Mouse (Mus musculus): ENCODE measurements at regions not wholly inside any gene's neighbourhood (a gene's known extent, or its start where the extent isn't known, plus 50 kb on each side); places are given as distances from the start of the nearest gene placed in this dataset.

DNA sequence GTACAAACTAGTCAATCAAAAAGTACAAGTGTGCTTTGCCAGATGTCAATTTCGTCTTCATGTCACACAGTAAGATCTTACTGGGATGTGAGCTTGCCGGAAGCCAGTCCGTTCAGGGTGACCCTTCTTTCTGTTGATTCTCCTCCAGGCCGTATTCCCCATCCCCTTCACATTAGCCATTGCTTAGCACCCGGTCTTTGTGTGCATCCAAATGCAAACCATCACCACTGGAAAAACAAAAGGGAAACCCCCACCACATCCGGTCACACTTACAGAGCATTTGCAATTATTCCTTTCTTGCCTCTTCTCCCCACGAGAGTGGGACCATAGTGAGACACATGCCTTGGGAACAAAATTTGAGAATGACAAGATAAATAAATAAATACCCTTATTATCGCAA lies 616.2 kb upstream of the Gm10131 start:
- no peak overlapping the region for H3K27ac ChIP-seq (replicated peaks; ENCODE audit: low read depth, low read length)
- H3K27me3 ChIP-seq (ENCODE audit: control insufficient read depth, insufficient read depth, low read length), result no peaks in the 10 kb centered on the region
- 81% methylated on average over 8 of the region's 8 CpGs for WGBS
- no peaks in the 10 kb centered on the region for H3K36me3 ChIP-seq (ENCODE audit: control insufficient read depth, insufficient read depth, low read length)
- H3K9me3 ChIP-seq (ENCODE audit: control insufficient read depth, low read length), result no peaks in the 10 kb centered on the region
- DNase-seq (ENCODE audit: low spot score), result no peak
- no peak overlapping the region for H3K4me2 ChIP-seq (ENCODE audit: low read depth, severe bottlenecking)
- no peak for ATAC-seq (ENCODE audit: insufficient number of reproducible peaks, low FRiP score, low TSS enrichment, low read depth)
- H3K4me3 ChIP-seq (ENCODE audit: low read depth, low read length), result no peak overlapping the region
- no peaks in the 10 kb centered on the region for H3K4me1 ChIP-seq (ENCODE audit: control insufficient read depth, insufficient read depth, low read length)
- H3K9ac ChIP-seq (ENCODE audit: low read length), result no peak overlapping the region

GRCm38 (mm10) chr8:34726145-34726767 lies 614.7 kb upstream of the Gm10131 start:
- Histone ChIP-seq H3K9me3 (ENCODE audit: control insufficient read depth, low read length) (no peaks in the 10 kb centered on the region), H3K4me1 (ENCODE audit: control insufficient read depth, insufficient read depth, low read length) (no peaks in the 10 kb centered on the region), H3K36me3 (ENCODE audit: control insufficient read depth, insufficient read depth, low read length) (no peaks in the 10 kb centered on the region), H3K4me3 (ENCODE audit: low read depth, low read length) (no peak overlapping the region), H3K9ac (ENCODE audit: low read length) (no peak overlapping the region), H3K4me2 (ENCODE audit: low read depth, severe bottlenecking) (no peak overlapping the region), H3K27ac (replicated peaks; ENCODE audit: low read depth, low read length) (no peak overlapping the region), H3K27me3 (ENCODE audit: control insufficient read depth, insufficient read depth, low read length) (no peaks in the 10 kb centered on the region)
- 62% methylated on average over 10 of the region's 10 CpGs for WGBS
- no peak for DNase-seq (ENCODE audit: low spot score)
- ATAC-seq (ENCODE audit: insufficient number of reproducible peaks, low FRiP score, low TSS enrichment, low read depth), result no peak

- Histone ChIP-seq H3K27me3 (ENCODE audit: control insufficient read depth, insufficient read depth, low read length) (no peaks in the 10 kb centered on the region), H3K4me1 (ENCODE audit: control insufficient read depth, insufficient read depth, low read length) (no peaks in the 10 kb centered on the region), H3K27ac (replicated peaks; ENCODE audit: low read depth, low read length) (no peak overlapping the region), H3K9me3 (ENCODE audit: control insufficient read depth, low read length) (no peaks in the 10 kb centered on the region), H3K4me3 (ENCODE audit: low read depth, low read length) (no peak overlapping the region), H3K36me3 (ENCODE audit: control insufficient read depth, insufficient read depth, low read length) (no peaks in the 10 kb centered on the region), H3K4me2 (ENCODE audit: low read depth, severe bottlenecking) (no peak overlapping the region), H3K9ac (ENCODE audit: low read length) (no peak overlapping the region)
- ATAC-seq (ENCODE audit: insufficient number of reproducible peaks, low FRiP score, low TSS enrichment, low read depth), result no peak
- DNase-seq (ENCODE audit: low spot score), result no peak
- 63% methylated on average over 4 of the region's 4 CpGs for WGBS
Measured at GRCm38 (mm10) chr8:34725546-34725945, 614.0 kb upstream of the Gm10131 start.

GRCm38 (mm10) chr8:34709911-34710733 lies 598.6 kb upstream of the Gm10131 start:
- H3K36me3 ChIP-seq (ENCODE audit: control insufficient read depth, insufficient read depth, low read length), result no peaks in the 10 kb centered on the region
- ATAC-seq (ENCODE audit: insufficient number of reproducible peaks, low FRiP score, low TSS enrichment, low read depth) (no peak), DNase-seq (ENCODE audit: low spot score) (no peak)
- no peaks in the 10 kb centered on the region for H3K27me3 ChIP-seq (ENCODE audit: control insufficient read depth, insufficient read depth, low read length)
- H3K4me3 ChIP-seq (ENCODE audit: low read depth, low read length), result no peak overlapping the region
- 73% methylated on average over 23 of the region's 23 CpGs for WGBS
- H3K4me1 ChIP-seq (ENCODE audit: control insufficient read depth, insufficient read depth, low read length), result no peaks in the 10 kb centered on the region
- H3K9ac ChIP-seq (ENCODE audit: low read length), result no peak overlapping the region
- no peak overlapping the region for H3K4me2 ChIP-seq (ENCODE audit: low read depth, severe bottlenecking)
- no peak overlapping the region for H3K27ac ChIP-seq (replicated peaks; ENCODE audit: low read depth, low read length)
- no peaks in the 10 kb centered on the region for H3K9me3 ChIP-seq (ENCODE audit: control insufficient read depth, low read length)

- Histone ChIP-seq H3K36me3 (ENCODE audit: control insufficient read depth, insufficient read depth, low read length) (no peaks in the 10 kb centered on the region), H3K4me1 (ENCODE audit: control insufficient read depth, insufficient read depth, low read length) (no peaks in the 10 kb centered on the region), H3K4me2 (ENCODE audit: low read depth, severe bottlenecking) (no peak overlapping the region), H3K9ac (ENCODE audit: low read length) (no peak overlapping the region), H3K27ac (replicated peaks; ENCODE audit: low read depth, low read length) (no peak overlapping the region), H3K9me3 (ENCODE audit: control insufficient read depth, low read length) (no peaks in the 10 kb centered on the region), H3K27me3 (ENCODE audit: control insufficient read depth, insufficient read depth, low read length) (no peaks in the 10 kb centered on the region), H3K4me3 (ENCODE audit: low read depth, low read length) (no peak overlapping the region)
- ATAC-seq (ENCODE audit: insufficient number of reproducible peaks, low FRiP score, low TSS enrichment, low read depth), result no peak
- WGBS, result 66% methylated on average over 11 of the region's 11 CpGs
- DNase-seq (ENCODE audit: low spot score), result no peak
Measured at GRCm38 (mm10) chr8:34709316-34709715, 597.8 kb upstream of the Gm10131 start.

DNA sequence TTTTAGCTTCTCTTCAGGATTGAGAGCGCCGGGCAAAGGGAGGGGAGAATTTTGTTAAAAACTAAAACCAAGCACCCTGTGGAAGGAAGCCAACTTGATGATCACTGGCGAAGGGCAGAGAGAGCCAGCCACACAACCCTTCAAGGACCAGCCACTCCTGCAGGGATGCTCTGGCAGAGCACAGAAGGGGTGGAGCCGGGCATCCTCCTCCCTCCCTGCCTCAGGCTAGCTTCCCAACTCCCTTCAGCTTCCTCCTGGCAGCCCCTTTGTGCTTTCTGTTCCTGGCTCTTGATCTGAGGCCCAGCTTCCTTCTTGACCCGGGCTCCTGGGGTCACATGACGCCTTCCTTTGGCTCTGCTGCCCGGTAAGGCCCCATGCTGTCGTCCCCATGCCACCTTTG lies 591.8 kb upstream of the Gm10131 start:
- no peaks in the 10 kb centered on the region for H3K27me3 ChIP-seq (ENCODE audit: control insufficient read depth, insufficient read depth, low read length)
- no peak overlapping the region for H3K4me3 ChIP-seq (ENCODE audit: low read depth, low read length)
- no peaks in the 10 kb centered on the region for H3K36me3 ChIP-seq (ENCODE audit: control insufficient read depth, insufficient read depth, low read length)
- H3K9me3 ChIP-seq (ENCODE audit: control insufficient read depth, low read length), result no peaks in the 10 kb centered on the region
- H3K9ac ChIP-seq (ENCODE audit: low read length), result peak overlapping the region; percentile 37; the same call in 1 of the 2 replicates
- no peak overlapping the region for H3K27ac ChIP-seq (replicated peaks; ENCODE audit: low read depth, low read length)
- H3K4me1 ChIP-seq (ENCODE audit: control insufficient read depth, insufficient read depth, low read length), result no peaks in the 10 kb centered on the region
- ATAC-seq (ENCODE audit: insufficient number of reproducible peaks, low FRiP score, low TSS enrichment, low read depth), result no peak
- 22% methylated on average over 8 of the region's 8 CpGs for WGBS
- no peak overlapping the region for H3K4me2 ChIP-seq (ENCODE audit: low read depth, severe bottlenecking)
- DNase-seq (ENCODE audit: low spot score), result no peak

GRCm38 (mm10) chr8:34702806-34703205 lies 591.3 kb upstream of the Gm10131 start:
- Histone ChIP-seq H3K36me3 (ENCODE audit: control insufficient read depth, insufficient read depth, low read length) (no peaks in the 10 kb centered on the region), H3K4me2 (ENCODE audit: low read depth, severe bottlenecking) (no peak overlapping the region), H3K4me1 (ENCODE audit: control insufficient read depth, insufficient read depth, low read length) (no peaks in the 10 kb centered on the region), H3K4me3 (ENCODE audit: low read depth, low read length) (no peak overlapping the region), H3K9ac (ENCODE audit: low read length) (no peak overlapping the region), H3K9me3 (ENCODE audit: control insufficient read depth, low read length) (no peaks in the 10 kb centered on the region), H3K27me3 (ENCODE audit: control insufficient read depth, insufficient read depth, low read length) (no peaks in the 10 kb centered on the region), H3K27ac (replicated peaks; ENCODE audit: low read depth, low read length) (no peak overlapping the region)
- no peak for ATAC-seq (ENCODE audit: insufficient number of reproducible peaks, low FRiP score, low TSS enrichment, low read depth)
- WGBS, result 95% methylated on average over 2 of the region's 2 CpGs
- DNase-seq (ENCODE audit: low spot score), result no peak

DNA sequence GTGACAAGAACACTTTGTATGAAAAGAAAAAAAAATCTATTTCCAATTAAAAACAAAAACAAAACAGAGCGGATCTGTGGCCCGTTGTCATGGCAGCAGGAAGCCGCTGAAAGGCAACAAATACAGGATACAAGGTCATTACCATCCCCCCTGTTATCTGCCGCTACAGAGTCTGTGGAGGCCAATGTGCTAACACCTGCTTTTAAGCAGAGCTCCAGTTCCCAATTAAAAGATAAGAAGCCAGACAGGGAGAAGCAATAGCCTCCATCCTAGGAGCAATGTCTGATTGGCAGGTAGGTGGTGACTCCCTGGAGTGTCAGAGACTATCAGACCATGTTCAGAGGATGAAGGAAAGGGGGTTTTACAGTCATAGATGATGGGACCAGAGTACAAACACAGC lies 587.5 kb upstream of the Gm10131 start:
- no peaks in the 10 kb centered on the region for H3K4me1 ChIP-seq (ENCODE audit: control insufficient read depth, insufficient read depth, low read length)
- no peak for DNase-seq (ENCODE audit: low spot score)
- no peak overlapping the region for H3K9ac ChIP-seq (ENCODE audit: low read length)
- H3K4me3 ChIP-seq (ENCODE audit: low read depth, low read length), result no peak overlapping the region
- no peak overlapping the region for H3K4me2 ChIP-seq (ENCODE audit: low read depth, severe bottlenecking)
- 70% methylated on average over 4 of the region's 4 CpGs for WGBS
- no peaks in the 10 kb centered on the region for H3K36me3 ChIP-seq (ENCODE audit: control insufficient read depth, insufficient read depth, low read length)
- no peak overlapping the region for H3K27ac ChIP-seq (replicated peaks; ENCODE audit: low read depth, low read length)
- ATAC-seq (ENCODE audit: insufficient number of reproducible peaks, low FRiP score, low TSS enrichment, low read depth), result no peak
- no peaks in the 10 kb centered on the region for H3K9me3 ChIP-seq (ENCODE audit: control insufficient read depth, low read length)
- H3K27me3 ChIP-seq (ENCODE audit: control insufficient read depth, insufficient read depth, low read length), result no peaks in the 10 kb centered on the region
